Mouse (Mus musculus): ENCODE results near the gene Abca1. TPM values are rescaled to one million over a fixed set of nuclear protein-coding genes. Genes with fewer than 3 reads are reported as not detected.

Gene Abca1
- polyA plus RNA-seq, 1 experiment from 2014 or later: 5.3 TPM

GRCm38 (mm10) chr4:53009871-53010270 lies 149.8 kb downstream of the Abca1 start:
- DNase-seq (ENCODE audit: low spot score) (no peak), ATAC-seq (replicated peaks; ENCODE audit: insufficient number of reproducible peaks, low FRiP score, low TSS enrichment, low read depth) (no peak)
- Histone ChIP-seq H3K4me2 (ENCODE audit: low read depth, low read length) (no peak overlapping the region), H3K4me3 (ENCODE audit: low read depth, low read length) (no peak overlapping the region), H3K36me3 (replicated peaks; ENCODE audit: control insufficient read depth, insufficient read depth, low read depth, low read length) (no peaks in the 10 kb centered on the region), H3K9me3 (replicated peaks; ENCODE audit: control insufficient read depth, low read length) (no peaks in the 10 kb centered on the region), H3K9ac (replicated peaks; ENCODE audit: low read length) (no peak overlapping the region), H3K27ac (replicated peaks; ENCODE audit: low read depth, low read length) (no peak overlapping the region), H3K27me3 (ENCODE audit: control insufficient read depth, insufficient read depth, low read length) (no peaks in the 10 kb centered on the region), H3K4me1 (ENCODE audit: control insufficient read depth, insufficient read depth, low read length) (no peaks in the 10 kb centered on the region)
- WGBS: 93% methylated on average over 4 of the region's 4 CpGs

GRCm38 (mm10) chr4:53009183-53009582 lies 150.5 kb downstream of the Abca1 start:
- Histone ChIP-seq H3K9me3 (replicated peaks; ENCODE audit: control insufficient read depth, low read length) (no peaks in the 10 kb centered on the region), H3K27ac (replicated peaks; ENCODE audit: low read depth, low read length) (no peak overlapping the region), H3K4me1 (ENCODE audit: control insufficient read depth, insufficient read depth, low read length) (no peaks in the 10 kb centered on the region), H3K9ac (replicated peaks; ENCODE audit: low read length) (no peak overlapping the region), H3K36me3 (replicated peaks; ENCODE audit: control insufficient read depth, insufficient read depth, low read depth, low read length) (no peaks in the 10 kb centered on the region), H3K4me2 (ENCODE audit: low read depth, low read length) (no peak overlapping the region), H3K27me3 (ENCODE audit: control insufficient read depth, insufficient read depth, low read length) (no peaks in the 10 kb centered on the region), H3K4me3 (ENCODE audit: low read depth, low read length) (no peak overlapping the region)
- ATAC-seq (replicated peaks; ENCODE audit: insufficient number of reproducible peaks, low FRiP score, low TSS enrichment, low read depth) (no peak), DNase-seq (ENCODE audit: low spot score) (peak; percentile 61)
- 75% methylated on average over 4 of the region's 4 CpGs for WGBS

- no peaks in the 10 kb centered on the region for H3K4me1 ChIP-seq (ENCODE audit: control insufficient read depth, insufficient read depth, low read length)
- H3K9ac ChIP-seq (replicated peaks; ENCODE audit: low read length): no peak overlapping the region
- no peak overlapping the region for H3K4me2 ChIP-seq (ENCODE audit: low read depth, low read length)
- no peak for DNase-seq (ENCODE audit: low spot score)
- no peaks in the 10 kb centered on the region for H3K27me3 ChIP-seq (ENCODE audit: control insufficient read depth, insufficient read depth, low read length)
- no peak overlapping the region for H3K4me3 ChIP-seq (ENCODE audit: low read depth, low read length)
- H3K27ac ChIP-seq (replicated peaks; ENCODE audit: low read depth, low read length): no peak overlapping the region
- no peak for ATAC-seq (replicated peaks; ENCODE audit: insufficient number of reproducible peaks, low FRiP score, low TSS enrichment, low read depth)
- no peaks in the 10 kb centered on the region for H3K9me3 ChIP-seq (replicated peaks; ENCODE audit: control insufficient read depth, low read length)
- H3K36me3 ChIP-seq (replicated peaks; ENCODE audit: control insufficient read depth, insufficient read depth, low read depth, low read length): no peaks in the 10 kb centered on the region
- 84% methylated on average over 8 of the region's 8 CpGs for WGBS
Observed at GRCm38 (mm10) chr4:53000154-53000553, 159.5 kb downstream of the Abca1 start.

GRCm38 (mm10) chr4:52999449-52999848 lies 160.2 kb downstream of the Abca1 start:
- 93% methylated on average over 6 of the region's 6 CpGs for WGBS
- Histone ChIP-seq H3K9me3 (replicated peaks; ENCODE audit: control insufficient read depth, low read length) (no peaks in the 10 kb centered on the region), H3K4me2 (ENCODE audit: low read depth, low read length) (no peak overlapping the region), H3K9ac (replicated peaks; ENCODE audit: low read length) (no peak overlapping the region), H3K27ac (replicated peaks; ENCODE audit: low read depth, low read length) (no peak overlapping the region), H3K27me3 (ENCODE audit: control insufficient read depth, insufficient read depth, low read length) (no peaks in the 10 kb centered on the region), H3K4me1 (ENCODE audit: control insufficient read depth, insufficient read depth, low read length) (no peaks in the 10 kb centered on the region), H3K4me3 (ENCODE audit: low read depth, low read length) (no peak overlapping the region), H3K36me3 (replicated peaks; ENCODE audit: control insufficient read depth, insufficient read depth, low read depth, low read length) (no peaks in the 10 kb centered on the region)
- ATAC-seq (replicated peaks; ENCODE audit: insufficient number of reproducible peaks, low FRiP score, low TSS enrichment, low read depth): no peak
- DNase-seq (ENCODE audit: low spot score): no peak

GRCm38 (mm10) chr4:52989248-52989647 lies 170.4 kb downstream of the Abca1 start, which contains the start of gene Nipsnap3a:
Gene Nipsnap3a, plus strand, starts transcription at chr4:52989272.
- Histone ChIP-seq H3K9ac (replicated peaks; ENCODE audit: low read length) (0 out of 2 replicates have a peak within 1 kb of the TSS, but pooled peaks have one; percentile 27), H3K27me3 (ENCODE audit: control insufficient read depth, insufficient read depth, low read length) (no peaks in the 10 kb centered on the region), H3K4me3 (ENCODE audit: low read depth, low read length) (no peak within 1 kb of the TSS), H3K9me3 (replicated peaks; ENCODE audit: control insufficient read depth, low read length) (no peaks in the 10 kb centered on the region), H3K4me1 (ENCODE audit: control insufficient read depth, insufficient read depth, low read length) (no peaks in the 10 kb centered on the region), H3K4me2 (ENCODE audit: low read depth, low read length) (peak within 1 kb of the TSS; percentile 33), H3K36me3 (replicated peaks; ENCODE audit: control insufficient read depth, insufficient read depth, low read depth, low read length) (no peaks in the 10 kb centered on the region), H3K27ac (replicated peaks; ENCODE audit: low read depth, low read length) (no peak within 1 kb of the TSS)
- DNase-seq (ENCODE audit: low spot score): peak; percentile 31
- 0 out of 2 replicates have a peak, but pooled peaks have one; percentile 39 for ATAC-seq (replicated peaks; ENCODE audit: insufficient number of reproducible peaks, low FRiP score, low TSS enrichment, low read depth)
- 31% methylated on average over 12 of the region's 12 CpGs for WGBS

- Histone ChIP-seq H3K9ac (replicated peaks; ENCODE audit: low read length) (no peak overlapping the region), H3K27ac (replicated peaks; ENCODE audit: low read depth, low read length) (no peak overlapping the region), H3K9me3 (replicated peaks; ENCODE audit: control insufficient read depth, low read length) (no peaks in the 10 kb centered on the region), H3K36me3 (replicated peaks; ENCODE audit: control insufficient read depth, insufficient read depth, low read depth, low read length) (no peaks in the 10 kb centered on the region), H3K27me3 (ENCODE audit: control insufficient read depth, insufficient read depth, low read length) (no peaks in the 10 kb centered on the region), H3K4me2 (ENCODE audit: low read depth, low read length) (no peak overlapping the region), H3K4me1 (ENCODE audit: control insufficient read depth, insufficient read depth, low read length) (no peaks in the 10 kb centered on the region), H3K4me3 (ENCODE audit: low read depth, low read length) (no peak overlapping the region)
- WGBS: 84% methylated on average over 2 of the region's 2 CpGs
- no peak for DNase-seq (ENCODE audit: low spot score)
- no peak for ATAC-seq (replicated peaks; ENCODE audit: insufficient number of reproducible peaks, low FRiP score, low TSS enrichment, low read depth)
Observed at GRCm38 (mm10) chr4:52986266-52986665, 173.4 kb downstream of the Abca1 start.

DNA sequence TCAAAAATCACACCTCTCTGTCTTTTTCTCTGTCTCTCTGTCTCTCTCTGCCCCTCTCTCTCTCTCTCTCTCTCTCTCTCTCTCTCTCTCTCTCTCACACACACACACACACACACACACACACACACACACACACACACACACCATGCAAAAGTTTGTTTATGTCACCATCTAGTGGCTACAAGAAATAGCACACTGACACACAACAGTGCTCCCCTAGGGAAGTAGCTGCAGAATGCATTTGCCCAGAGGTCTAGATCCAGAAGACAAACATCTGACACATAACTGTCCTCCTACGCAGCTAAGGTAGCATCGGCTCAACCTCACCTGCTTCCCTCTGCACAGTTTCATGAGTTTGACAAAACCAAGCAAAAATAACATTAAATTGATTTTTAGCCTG lies 174.5 kb downstream of the Abca1 start:
- H3K4me2 ChIP-seq (ENCODE audit: low read depth, low read length): no peak overlapping the region
- no peaks in the 10 kb centered on the region for H3K36me3 ChIP-seq (replicated peaks; ENCODE audit: control insufficient read depth, insufficient read depth, low read depth, low read length)
- H3K4me3 ChIP-seq (ENCODE audit: low read depth, low read length): no peak overlapping the region
- ATAC-seq (replicated peaks; ENCODE audit: insufficient number of reproducible peaks, low FRiP score, low TSS enrichment, low read depth): no peak
- no peaks in the 10 kb centered on the region for H3K27me3 ChIP-seq (ENCODE audit: control insufficient read depth, insufficient read depth, low read length)
- no peaks in the 10 kb centered on the region for H3K4me1 ChIP-seq (ENCODE audit: control insufficient read depth, insufficient read depth, low read length)
- no peak overlapping the region for H3K27ac ChIP-seq (replicated peaks; ENCODE audit: low read depth, low read length)
- 73% methylated on average over 2 of the region's 2 CpGs for WGBS
- no peaks in the 10 kb centered on the region for H3K9me3 ChIP-seq (replicated peaks; ENCODE audit: control insufficient read depth, low read length)
- no peak overlapping the region for H3K9ac ChIP-seq (replicated peaks; ENCODE audit: low read length)
- DNase-seq (ENCODE audit: low spot score): peak; percentile 36
